Mouse (Mus musculus): Measurements from ENCODE around the gene Slfn2. TPM values are rescaled to one million over a fixed set of nuclear protein-coding genes. Genes with fewer than 3 reads are reported as not detected.

The Slfn2 gene
- polyA plus RNA-seq, 1 experiment from 2014 or later = 4.4 TPM

DNA sequence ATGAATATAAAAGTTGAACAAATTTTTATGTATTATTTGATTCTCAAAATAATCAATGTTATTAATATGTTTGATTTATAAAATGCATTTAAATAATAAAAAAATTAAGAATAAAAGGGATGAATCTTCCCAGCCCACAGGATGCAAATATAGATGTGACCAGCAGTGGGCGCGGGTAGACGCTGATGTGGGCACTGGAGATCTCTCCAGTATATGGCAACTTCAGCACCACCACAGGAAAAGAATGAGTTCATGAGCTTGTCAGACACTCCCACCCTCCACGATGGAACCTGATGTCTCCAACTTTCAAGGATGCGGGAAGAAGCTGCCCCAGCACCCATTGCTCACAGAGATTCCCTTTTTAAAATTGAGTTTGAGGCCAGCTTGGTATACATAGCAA lies 7.0 kb upstream of the Slfn2 start:
- no peak overlapping the region for H3K4me3 ChIP-seq
- no peaks in the 10 kb centered on the region for H3K27me3 ChIP-seq
- 0 out of 2 replicates have a peak, but pooled peaks cover 2% of the 10 kb centered on the region for H3K4me1 ChIP-seq (replicated peaks)
- WGBS = 2% methylated on average over 5 of the region's 5 CpGs
- H3K9me3 ChIP-seq (replicated peaks) = no peaks in the 10 kb centered on the region
- no peak overlapping the region for H3K27ac ChIP-seq
- no peak overlapping the region for H3K9ac ChIP-seq
- no peak for ATAC-seq (replicated peaks; ENCODE audit: insufficient number of reproducible peaks, insufficient read depth, low FRiP score, low read depth)
- H3K36me3 ChIP-seq = no peaks in the 10 kb centered on the region
- H3K4me2 ChIP-seq = no peak overlapping the region

DNA sequence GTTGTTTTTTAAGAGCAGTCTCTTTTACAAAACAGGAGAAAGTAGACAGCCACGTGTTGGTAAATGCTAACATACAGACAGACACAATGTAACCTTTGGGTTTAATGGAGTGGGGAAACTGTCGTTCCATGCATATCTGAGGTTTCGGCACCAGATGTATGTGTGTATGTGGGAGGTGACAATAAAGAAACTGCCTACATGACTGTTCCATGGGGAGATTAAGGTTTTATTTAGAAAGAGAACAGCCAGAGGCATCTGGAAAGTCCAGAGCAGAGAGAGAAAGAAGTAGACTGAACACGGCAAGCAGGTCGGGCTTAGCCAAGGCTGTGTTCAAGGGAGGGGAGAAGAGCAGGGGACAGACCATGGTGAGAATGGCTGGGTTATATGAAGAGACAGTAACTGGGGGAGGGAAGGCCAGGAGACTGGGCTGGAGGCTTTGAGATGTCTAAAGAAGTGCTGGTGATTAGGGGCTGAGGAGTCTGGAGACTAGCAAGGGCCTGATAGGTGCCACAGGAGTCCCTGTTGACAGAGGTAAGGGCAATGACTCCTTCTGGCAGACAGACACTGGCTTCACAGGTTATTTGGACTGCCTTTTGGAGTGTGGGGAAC lies 4.4 kb upstream of the Slfn2 start:
- Histone ChIP-seq H3K9ac (no peak overlapping the region), H3K4me1 (replicated peaks) (0 out of 2 replicates have a peak, but pooled peaks cover 2% of the 10 kb centered on the region), H3K27me3 (no peaks in the 10 kb centered on the region), H3K9me3 (replicated peaks) (no peaks in the 10 kb centered on the region), H3K27ac (no peak overlapping the region), H3K4me2 (no peak overlapping the region), H3K36me3 (no peaks in the 10 kb centered on the region), H3K4me3 (no peak overlapping the region)
- no peak for ATAC-seq (replicated peaks; ENCODE audit: insufficient number of reproducible peaks, insufficient read depth, low FRiP score, low read depth)
- 56% methylated on average over 5 of the region's 5 CpGs for WGBS

GRCm38 (mm10) chr11:83061806-83062205 lies 3.1 kb upstream of the Slfn2 start:
- no peaks in the 10 kb centered on the region for H3K27me3 ChIP-seq
- 77% methylated on average over 7 of the region's 7 CpGs for WGBS
- no peak overlapping the region for H3K4me3 ChIP-seq
- no peaks in the 10 kb centered on the region for H3K9me3 ChIP-seq (replicated peaks)
- no peaks in the 10 kb centered on the region for H3K36me3 ChIP-seq
- ATAC-seq (replicated peaks; ENCODE audit: insufficient number of reproducible peaks, insufficient read depth, low FRiP score, low read depth) = no peak
- H3K4me1 ChIP-seq (replicated peaks) = 0 out of 2 replicates have a peak, but pooled peaks cover 5% of the 10 kb centered on the region
- no peak overlapping the region for H3K27ac ChIP-seq
- H3K4me2 ChIP-seq = no peak overlapping the region
- H3K9ac ChIP-seq = no peak overlapping the region

DNA sequence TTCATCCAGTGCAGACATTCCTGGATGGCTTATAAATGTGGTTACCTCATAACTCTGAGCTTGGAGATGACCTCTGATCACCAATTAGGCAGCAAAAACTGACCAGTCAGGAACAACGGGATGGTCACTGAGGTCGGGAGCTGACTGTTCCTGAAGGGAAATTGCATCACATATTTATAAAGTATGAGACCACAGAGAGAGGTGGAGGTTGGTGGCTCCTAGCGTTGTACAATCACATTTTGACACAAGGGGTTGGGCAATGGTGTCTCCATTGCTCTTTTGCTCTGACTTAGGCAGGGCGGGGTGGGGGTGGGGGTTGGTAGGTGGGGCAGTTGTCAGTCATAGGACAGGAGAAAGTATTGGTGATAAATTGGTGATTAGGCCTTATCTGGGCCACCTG lies 1.8 kb upstream of the Slfn2 start:
- H3K4me1 ChIP-seq (replicated peaks) = 0 out of 2 replicates have a peak, but pooled peaks cover 10% of the 10 kb centered on the region
- no peak overlapping the region for H3K27ac ChIP-seq
- H3K4me3 ChIP-seq = no peak overlapping the region
- H3K4me2 ChIP-seq = no peak overlapping the region
- no peaks in the 10 kb centered on the region for H3K36me3 ChIP-seq
- no peaks in the 10 kb centered on the region for H3K27me3 ChIP-seq
- no peak for ATAC-seq (replicated peaks; ENCODE audit: insufficient number of reproducible peaks, insufficient read depth, low FRiP score, low read depth)
- H3K9ac ChIP-seq = no peak overlapping the region
- H3K9me3 ChIP-seq (replicated peaks) = no peaks in the 10 kb centered on the region
- WGBS = 69% methylated on average over 4 of the region's 4 CpGs

DNA sequence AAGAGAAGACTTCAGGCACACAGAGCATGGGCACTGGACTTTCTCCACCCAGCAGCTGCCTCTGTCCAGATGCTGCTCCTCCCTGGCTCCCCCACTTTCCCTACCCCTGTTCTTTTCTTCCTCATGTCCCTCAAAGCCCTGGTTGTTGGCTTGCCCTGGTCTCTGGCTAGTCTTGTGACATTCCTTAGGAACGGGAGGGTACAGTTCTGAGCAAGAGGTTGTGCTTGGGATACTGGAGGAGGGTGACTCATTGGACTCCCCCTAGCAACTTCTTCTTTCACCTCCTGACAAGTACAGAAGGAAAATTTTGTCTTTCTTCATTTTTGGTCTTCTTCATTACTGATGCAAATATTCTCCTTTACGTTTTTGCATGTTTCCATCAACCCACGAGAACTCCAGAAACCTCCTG lies 967 bp upstream of the Slfn2 start:
- no peak for ATAC-seq (replicated peaks; ENCODE audit: insufficient number of reproducible peaks, insufficient read depth, low FRiP score, low read depth)
- Histone ChIP-seq H3K9ac (no peak overlapping the region), H3K27ac (no peak overlapping the region), H3K9me3 (replicated peaks) (no peaks in the 10 kb centered on the region), H3K36me3 (no peaks in the 10 kb centered on the region), H3K4me3 (no peak overlapping the region), H3K4me2 (no peak overlapping the region), H3K27me3 (no peaks in the 10 kb centered on the region), H3K4me1 (replicated peaks) (0 out of 2 replicates have a peak, but pooled peaks cover 10% of the 10 kb centered on the region)
- 45% methylated on average over 3 of the region's 3 CpGs for WGBS

- no peak for ATAC-seq (replicated peaks; ENCODE audit: insufficient number of reproducible peaks, insufficient read depth, low FRiP score, low read depth)
- Histone ChIP-seq H3K27me3 (no peaks in the 10 kb centered on the region), H3K27ac (peak overlapping the region; percentile 17; the same call in 1 of the 2 replicates), H3K9me3 (replicated peaks) (no peaks in the 10 kb centered on the region), H3K9ac (no peak overlapping the region), H3K4me3 (peak overlapping the region; percentile 40), H3K4me2 (peak overlapping the region; percentile 31; the same call in 1 of the 2 replicates), H3K4me1 (replicated peaks) (0 out of 2 replicates have a peak, but pooled peaks cover 10% of the 10 kb centered on the region), H3K36me3 (no peaks in the 10 kb centered on the region)
- WGBS = 20% methylated on average over 6 of the region's 6 CpGs
Measured at GRCm38 (mm10) chr11:83065441-83066344, 781 bp downstream of the Slfn2 start.

DNA sequence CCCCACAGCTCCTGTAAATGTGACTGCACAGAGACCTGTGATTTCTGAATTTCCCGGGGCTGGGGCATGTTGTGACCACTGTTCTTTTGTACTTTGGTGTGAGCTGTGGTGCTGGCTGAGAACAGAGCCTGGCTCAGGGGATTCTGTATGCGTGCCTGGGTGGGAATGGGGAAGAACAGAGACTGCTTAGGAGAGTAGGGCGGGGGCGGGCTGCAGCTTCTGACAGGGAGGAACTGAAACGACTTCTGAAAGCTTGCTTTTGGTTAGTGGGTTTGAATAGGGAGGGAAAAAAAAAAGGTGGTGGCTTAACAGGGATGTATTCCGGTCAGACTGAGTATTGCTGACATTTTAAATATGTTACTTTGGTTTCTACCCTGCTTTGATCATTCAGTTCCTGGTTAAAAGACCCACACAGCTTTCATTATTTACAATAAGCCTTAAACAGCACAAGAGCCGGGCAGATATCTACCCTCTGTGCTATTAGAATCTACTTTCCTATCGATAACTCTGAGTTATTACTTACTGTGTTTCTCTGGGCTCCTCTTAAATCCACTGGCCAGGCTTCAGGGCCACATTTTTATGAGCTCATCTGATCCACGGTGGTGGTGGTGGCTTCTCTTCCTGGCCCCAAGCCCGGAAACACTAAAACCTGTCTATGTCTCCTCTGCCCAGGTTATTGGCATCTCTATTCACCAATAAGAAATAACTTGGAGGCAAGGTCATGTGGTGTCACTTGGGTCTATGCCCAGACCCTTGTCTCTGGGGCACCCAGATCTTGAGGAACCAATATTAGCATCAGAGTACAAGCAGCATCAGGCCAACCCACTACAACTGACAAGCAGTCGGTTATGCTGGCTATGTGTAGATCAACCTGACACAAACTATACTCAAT lies 2.0 kb downstream of the Slfn2 start:
- Histone ChIP-seq H3K27ac (peak overlapping the region; percentile 67), H3K4me1 (replicated peaks) (0 out of 2 replicates have a peak, but pooled peaks cover 8% of the 10 kb centered on the region), H3K36me3 (no peaks in the 10 kb centered on the region), H3K4me3 (peak overlapping the region; percentile 40), H3K9ac (0 out of 2 replicates have a peak overlapping the region, but pooled peaks have one; percentile 33), H3K27me3 (no peaks in the 10 kb centered on the region), H3K4me2 (peak overlapping the region; percentile 53), H3K9me3 (replicated peaks) (no peaks in the 10 kb centered on the region)
- WGBS = 39% methylated on average over 11 of the region's 11 CpGs
- peak; percentile 73; the same call in 1 of the 2 replicates for ATAC-seq (replicated peaks; ENCODE audit: insufficient number of reproducible peaks, insufficient read depth, low FRiP score, low read depth)

GRCm38 (mm10) chr11:83067982-83068694 lies 3.2 kb downstream of the Slfn2 start:
- WGBS = 77% methylated on average over 4 of the region's 4 CpGs
- no peak overlapping the region for H3K4me3 ChIP-seq
- H3K9ac ChIP-seq = no peak overlapping the region
- H3K27ac ChIP-seq = no peak overlapping the region
- H3K9me3 ChIP-seq (replicated peaks) = no peaks in the 10 kb centered on the region
- ATAC-seq (replicated peaks; ENCODE audit: insufficient number of reproducible peaks, insufficient read depth, low FRiP score, low read depth) = no peak
- no peaks in the 10 kb centered on the region for H3K36me3 ChIP-seq
- no peak overlapping the region for H3K4me2 ChIP-seq
- H3K27me3 ChIP-seq = no peaks in the 10 kb centered on the region
- H3K4me1 ChIP-seq (replicated peaks) = 0 out of 2 replicates have a peak, but pooled peaks cover 8% of the 10 kb centered on the region

GRCm38 (mm10) chr11:83070321-83070970 lies 5.5 kb downstream of the Slfn2 start:
- ATAC-seq (replicated peaks; ENCODE audit: insufficient number of reproducible peaks, insufficient read depth, low FRiP score, low read depth) = no peak
- H3K9ac ChIP-seq = no peak overlapping the region
- no peaks in the 10 kb centered on the region for H3K36me3 ChIP-seq
- H3K4me3 ChIP-seq = no peak overlapping the region
- no peak overlapping the region for H3K27ac ChIP-seq
- H3K4me2 ChIP-seq = no peak overlapping the region
- 86% methylated on average over 15 of the region's 15 CpGs for WGBS
- H3K9me3 ChIP-seq (replicated peaks) = no peaks in the 10 kb centered on the region
- H3K27me3 ChIP-seq = no peaks in the 10 kb centered on the region
- 0 out of 2 replicates have a peak, but pooled peaks cover 8% of the 10 kb centered on the region for H3K4me1 ChIP-seq (replicated peaks)

Measured in heart, embryonic 15.5 days (tissue).